Mouse (Mus musculus) neural tube, embryonic 14.5 days (tissue): ENCODE measurements around the gene St6galnac5. TPM values are rescaled to one million over a fixed set of nuclear protein-coding genes. Genes with fewer than 3 reads are reported as not detected.

Experiments used
- ATAC-seq: fragments of 200-750 bp; cut with Nextera tagmentation; 2 replicates; pipeline ENCODE4 v1.8.0; 2017; ENCODE audit warnings: low read depth, mild to moderate bottlenecking, moderate TSS enrichment, moderate library complexity
- H3K27ac ChIP-seq: fragments of 300-500 bp; sonication (generic); 2 replicates; pipeline ENCODE4 v1.5.1; 2014; ENCODE audit warnings: low read depth, mild to moderate bottlenecking, control low read depth, low read length, moderate library complexity, mixed read lengths
- H3K27me3 ChIP-seq: fragments of 300-500 bp; sonication (generic); 2 replicates; pipeline ENCODE4 v1.6.1; 2014; ENCODE audit warnings: low read length; ENCODE audit not compliant: control insufficient read depth, insufficient read depth
- H3K36me3 ChIP-seq: fragments of 300-500 bp; sonication (generic); 2 replicates; pipeline ENCODE4 v1.6.1; 2014; ENCODE audit warnings: low read length, mixed read lengths; ENCODE audit not compliant: control insufficient read depth, insufficient read depth
- H3K4me1 ChIP-seq: fragments of 300-500 bp; sonication (generic); 2 replicates; pipeline ENCODE4 v1.6.1; 2014; ENCODE audit warnings: low read length; ENCODE audit not compliant: control insufficient read depth, insufficient read depth
- H3K4me2 ChIP-seq: fragments of 300-500 bp; sonication (generic); 2 replicates; pipeline ENCODE4 v1.6.1; 2014; ENCODE audit warnings: mild to moderate bottlenecking, low read depth, low read length, control low read depth
- H3K4me3 ChIP-seq: fragments of 300-500 bp; sonication (generic); 2 replicates; pipeline ENCODE4 v1.5.1; 2014; ENCODE audit warnings: low read depth, low read length, control low read depth, mixed read lengths
- H3K9ac ChIP-seq: fragments of 300-500 bp; sonication (generic); replicated peaks from 2 replicates; pipeline ENCODE4 v1.6.1; 2014; ENCODE audit warnings: low read depth, mild to moderate bottlenecking, control low read depth, low read length, mixed read lengths
- H3K9me3 ChIP-seq: fragments of 300-500 bp; sonication (generic); 2 replicates; pipeline ENCODE4 v1.6.1; 2016; ENCODE audit warnings: low read length; ENCODE audit not compliant: control insufficient read depth
- WGBS: fragments of 180-500 bp; shearing (Covaris S2); extraction: QIAGEN DNeasy Blood & Tissue Kit; methylation state at CpG from one replicate; pipeline ENCODE4 v1.1.7; 2014; 5-methylcytosine and 5-hydroxymethylcytosine counted together
- polyA plus RNA-seq: library from polyadenylated mRNA; unstranded; fragments of >200 nt; fragmentation: Nextera tagmentation; extraction: Ambion mirVana; gene quantifications from 2 replicates; pipeline ENCODE4 v1.2.1, GENCODE M21; 2014

Gene St6galnac5
- polyA plus RNA-seq, 1 experiment from 2014 or later = 20.4 TPM

DNA sequence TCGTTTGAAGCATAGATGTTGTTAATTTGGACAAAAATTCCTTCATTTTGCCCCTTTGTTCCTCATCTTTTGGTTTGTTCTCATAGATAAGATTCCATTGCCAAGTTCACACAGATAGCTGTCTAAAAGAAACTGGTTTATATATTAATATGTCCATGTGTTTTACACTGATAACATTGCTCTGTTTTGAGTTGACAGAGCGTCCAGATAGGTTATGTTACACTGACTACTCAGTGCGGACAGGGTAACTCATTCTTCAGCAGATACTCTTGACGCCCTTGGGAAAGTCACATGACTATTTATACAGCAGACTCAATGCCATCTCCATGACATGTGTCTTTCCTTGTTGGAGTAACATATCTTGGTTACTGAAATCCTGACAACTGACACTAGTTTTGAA is 25.3 kb downstream of the St6galnac5 start:
- no peak for ATAC-seq
- Histone ChIP-seq H3K9ac (no peak overlapping the region), H3K4me2 (no peak overlapping the region), H3K36me3 (no peaks in the 10 kb centered on the region), H3K27me3 (no peaks in the 10 kb centered on the region), H3K4me3 (no peak overlapping the region), H3K27ac (no peak overlapping the region), H3K9me3 (no peaks in the 10 kb centered on the region), H3K4me1 (no peaks in the 10 kb centered on the region; the same call in 1 of the 2 replicates)
- 92% methylated on average over 4 of the region's 4 CpGs for WGBS

DNA sequence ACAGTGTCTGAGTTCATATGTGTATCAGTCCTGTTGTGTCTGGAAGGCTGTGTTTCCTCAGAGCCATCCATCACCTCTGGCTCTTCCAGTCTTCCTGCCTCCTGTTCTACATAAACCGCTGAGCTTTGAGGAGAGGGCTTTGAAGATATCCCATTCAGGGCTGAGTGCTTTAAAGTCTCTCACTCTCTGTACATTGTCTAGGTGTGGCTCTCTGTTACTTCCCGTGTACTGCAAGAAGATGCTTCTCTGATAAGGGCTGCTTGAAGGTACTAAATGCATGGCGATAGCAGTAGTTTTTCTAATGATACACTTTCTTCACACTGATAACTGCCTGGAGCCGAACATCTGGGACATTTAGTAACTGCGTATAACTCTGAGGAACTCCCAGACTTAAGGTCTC is 26.0 kb downstream of the St6galnac5 start:
- 76% methylated on average over 5 of the region's 5 CpGs for WGBS
- Histone ChIP-seq H3K4me3 (no peak overlapping the region), H3K9me3 (no peaks in the 10 kb centered on the region), H3K4me2 (no peak overlapping the region), H3K36me3 (no peaks in the 10 kb centered on the region), H3K4me1 (no peaks in the 10 kb centered on the region), H3K9ac (no peak overlapping the region), H3K27ac (no peak overlapping the region), H3K27me3 (no peaks in the 10 kb centered on the region)
- ATAC-seq = no peak

DNA sequence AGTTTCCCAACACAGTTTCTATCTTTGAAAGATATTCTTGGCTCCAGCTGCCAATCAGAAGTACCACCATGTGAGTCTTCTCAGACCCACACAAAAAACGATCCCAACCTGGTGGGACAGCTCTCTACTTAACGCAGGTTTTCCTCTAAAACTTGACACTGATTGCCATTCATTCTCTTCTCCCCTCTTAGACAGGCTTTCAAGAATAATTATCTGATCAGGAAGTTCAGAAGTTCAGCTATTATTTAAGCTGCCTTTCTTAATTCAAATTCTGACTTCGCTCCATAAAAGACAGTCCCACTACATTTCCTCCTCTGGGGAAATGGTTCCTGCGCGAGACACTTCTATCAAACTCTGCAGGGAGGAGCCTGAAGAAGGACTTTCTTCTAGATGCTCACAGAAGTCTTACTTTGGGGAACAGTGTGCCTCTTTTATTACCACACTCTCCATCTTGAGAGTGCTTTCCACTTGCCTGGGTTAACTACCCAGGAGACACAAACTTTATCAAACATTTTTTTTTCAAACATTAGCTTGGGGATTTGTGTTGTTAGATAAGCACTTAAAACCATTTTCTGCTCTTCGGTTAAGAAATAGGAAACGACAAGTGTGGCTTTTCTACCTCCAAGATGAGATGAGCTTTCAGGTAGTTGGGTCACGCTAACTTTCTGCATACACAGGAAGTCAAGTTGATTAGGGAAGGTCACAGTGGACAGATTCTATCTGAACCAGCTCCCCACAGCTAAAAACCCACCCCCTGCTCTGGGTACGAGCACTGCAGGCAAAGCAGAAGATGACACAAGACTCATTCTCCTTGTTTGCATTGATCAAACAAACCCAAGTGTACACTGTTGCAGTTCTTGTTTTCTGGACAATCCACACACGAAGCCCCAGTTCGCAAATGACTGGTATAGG is 30.2 kb downstream of the St6galnac5 start:
- H3K4me3 ChIP-seq = no peak overlapping the region
- no peaks in the 10 kb centered on the region for H3K4me1 ChIP-seq
- H3K27ac ChIP-seq = no peak overlapping the region
- no peaks in the 10 kb centered on the region for H3K9me3 ChIP-seq
- H3K27me3 ChIP-seq = no peaks in the 10 kb centered on the region
- no peaks in the 10 kb centered on the region for H3K36me3 ChIP-seq
- no peak overlapping the region for H3K4me2 ChIP-seq
- WGBS = 83% methylated on average over 11 of the region's 11 CpGs
- ATAC-seq = no peak
- no peak overlapping the region for H3K9ac ChIP-seq

GRCm38 (mm10) chr3:152950914-152951313 is 31.1 kb downstream of the St6galnac5 start:
- Histone ChIP-seq H3K36me3 (no peaks in the 10 kb centered on the region), H3K27me3 (no peaks in the 10 kb centered on the region), H3K4me2 (no peak overlapping the region), H3K4me3 (no peak overlapping the region), H3K9ac (no peak overlapping the region), H3K27ac (no peak overlapping the region), H3K9me3 (no peaks in the 10 kb centered on the region), H3K4me1 (no peaks in the 10 kb centered on the region)
- ATAC-seq = no peak
- WGBS = 95% methylated on average over 9 of the region's 9 CpGs

- Histone ChIP-seq H3K4me3 (no peak overlapping the region), H3K9ac (no peak overlapping the region), H3K4me1 (no peaks in the 10 kb centered on the region), H3K36me3 (no peaks in the 10 kb centered on the region), H3K9me3 (no peaks in the 10 kb centered on the region), H3K27ac (no peak overlapping the region), H3K4me2 (no peak overlapping the region), H3K27me3 (no peaks in the 10 kb centered on the region)
- WGBS = 93% methylated on average over 5 of the region's 5 CpGs
- ATAC-seq = no peak
Observed at GRCm38 (mm10) chr3:152950299-152950698, 31.7 kb downstream of the St6galnac5 start.

- Histone ChIP-seq H3K9me3 (no peaks in the 10 kb centered on the region), H3K4me2 (no peak overlapping the region), H3K4me3 (no peak overlapping the region), H3K36me3 (no peaks in the 10 kb centered on the region), H3K9ac (no peak overlapping the region), H3K27ac (no peak overlapping the region), H3K27me3 (no peaks in the 10 kb centered on the region), H3K4me1 (no peaks in the 10 kb centered on the region)
- ATAC-seq = no peak
- 89% methylated on average over 15 of the region's 15 CpGs for WGBS
Observed at GRCm38 (mm10) chr3:152949233-152949777, 32.7 kb downstream of the St6galnac5 start.

DNA sequence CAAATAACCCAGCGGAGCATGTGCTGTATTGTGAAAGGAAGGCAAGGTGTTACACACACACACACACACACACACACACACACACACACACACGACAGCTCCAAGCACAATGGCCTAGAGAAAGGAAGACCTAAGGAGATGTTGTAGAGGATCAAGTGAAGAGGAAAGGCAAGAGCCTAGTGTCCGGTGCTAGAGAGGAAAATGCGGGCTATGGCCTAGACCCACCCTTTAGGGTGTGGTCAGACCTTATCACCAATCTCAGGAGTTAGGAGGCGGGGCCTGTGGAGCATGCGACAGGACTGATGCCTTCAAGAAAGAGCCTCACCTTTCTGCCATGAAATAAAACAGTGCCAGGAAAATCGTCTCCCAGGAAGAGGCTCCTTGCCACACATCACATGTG is 33.5 kb downstream of the St6galnac5 start:
- Histone ChIP-seq H3K4me2 (no peak overlapping the region), H3K27ac (no peak overlapping the region), H3K9ac (no peak overlapping the region), H3K9me3 (no peaks in the 10 kb centered on the region), H3K4me3 (no peak overlapping the region), H3K36me3 (no peaks in the 10 kb centered on the region), H3K27me3 (no peaks in the 10 kb centered on the region), H3K4me1 (no peaks in the 10 kb centered on the region)
- WGBS = 93% methylated on average over 7 of the region's 7 CpGs
- no peak for ATAC-seq

DNA sequence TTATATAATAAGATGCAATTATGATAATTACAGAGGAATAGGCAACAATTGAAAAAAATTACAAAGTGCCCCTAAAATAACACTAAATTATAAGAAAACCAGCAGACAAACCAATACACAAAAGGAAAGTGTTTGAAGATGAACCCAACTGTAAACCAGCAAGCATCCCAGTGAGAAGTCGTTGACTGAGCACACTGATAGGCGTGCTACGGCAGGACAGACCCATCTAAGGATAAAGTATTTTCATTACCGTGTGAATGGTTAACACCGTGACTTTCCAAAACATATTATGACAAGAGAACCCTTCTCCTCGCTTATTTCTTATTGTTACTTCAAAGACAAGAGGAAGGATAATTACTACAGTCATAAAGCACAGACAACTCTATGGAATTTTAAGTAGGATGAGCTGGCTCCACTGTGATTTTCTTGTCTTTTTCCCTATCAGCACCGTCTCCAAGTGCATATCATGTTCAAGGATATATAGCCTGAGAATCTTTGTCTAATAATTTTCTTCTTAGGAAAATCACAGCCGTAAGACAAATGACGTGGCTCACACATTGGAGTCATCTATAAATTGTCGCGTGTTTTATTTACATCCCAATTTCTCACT is 34.9 kb downstream of the St6galnac5 start:
- Histone ChIP-seq H3K9me3 (no peaks in the 10 kb centered on the region), H3K4me2 (no peak overlapping the region), H3K4me1 (no peaks in the 10 kb centered on the region), H3K4me3 (no peak overlapping the region), H3K36me3 (no peaks in the 10 kb centered on the region), H3K27me3 (no peaks in the 10 kb centered on the region), H3K27ac (no peak overlapping the region), H3K9ac (no peak overlapping the region)
- WGBS = 64% methylated on average over 11 of the region's 11 CpGs
- ATAC-seq = no peak

GRCm38 (mm10) chr3:152944766-152945165 is 37.3 kb downstream of the St6galnac5 start:
- Histone ChIP-seq H3K4me2 (no peak overlapping the region), H3K27me3 (no peaks in the 10 kb centered on the region), H3K4me3 (no peak overlapping the region), H3K9me3 (no peaks in the 10 kb centered on the region), H3K36me3 (no peaks in the 10 kb centered on the region), H3K9ac (no peak overlapping the region), H3K4me1 (no peaks in the 10 kb centered on the region), H3K27ac (no peak overlapping the region)
- WGBS = 87% methylated on average over 3 of the region's 3 CpGs
- ATAC-seq = no peak
